Mouse (Mus musculus): ENCODE measurements at regions not wholly inside any gene's neighbourhood (a gene's known extent, or its start where the extent isn't known, plus 50 kb on each side); places are given as distances from the start of the nearest gene placed in this dataset.

- no peaks in the 10 kb centered on the region for H3K4me1 ChIP-seq (ENCODE audit: control insufficient read depth, insufficient read depth, low read length)
- 96% methylated on average over 3 of the region's 3 CpGs for WGBS
- H3K4me2 ChIP-seq (ENCODE audit: low read depth, severe bottlenecking) = no peak overlapping the region
- no peak overlapping the region for H3K27ac ChIP-seq (replicated peaks; ENCODE audit: low read depth, low read length)
- ATAC-seq (ENCODE audit: insufficient number of reproducible peaks, low FRiP score, low TSS enrichment, low read depth) (no peak), DNase-seq (ENCODE audit: low spot score) (no peak)
- no peaks in the 10 kb centered on the region for H3K36me3 ChIP-seq (ENCODE audit: control insufficient read depth, insufficient read depth, low read length)
- no peaks in the 10 kb centered on the region for H3K27me3 ChIP-seq (ENCODE audit: control insufficient read depth, insufficient read depth, low read length)
- H3K4me3 ChIP-seq (ENCODE audit: low read depth, low read length) = no peak overlapping the region
- no peak overlapping the region for H3K9ac ChIP-seq (ENCODE audit: low read length)
- H3K9me3 ChIP-seq (ENCODE audit: control insufficient read depth, low read length) = no peaks in the 10 kb centered on the region
These were observed 156.0 kb upstream of the Gpr101 start for GRCm38 (mm10) chrX:57659571-57659970.

- H3K4me3 ChIP-seq (ENCODE audit: low read depth, low read length) = no peak overlapping the region
- no peaks in the 10 kb centered on the region for H3K36me3 ChIP-seq (ENCODE audit: control insufficient read depth, insufficient read depth, low read length)
- no peaks in the 10 kb centered on the region for H3K4me1 ChIP-seq (ENCODE audit: control insufficient read depth, insufficient read depth, low read length)
- no peaks in the 10 kb centered on the region for H3K9me3 ChIP-seq (ENCODE audit: control insufficient read depth, low read length)
- H3K9ac ChIP-seq (ENCODE audit: low read length) = no peak overlapping the region
- no peak for ATAC-seq (ENCODE audit: insufficient number of reproducible peaks, low FRiP score, low TSS enrichment, low read depth)
- DNase-seq (ENCODE audit: low spot score) = no peak
- H3K27ac ChIP-seq (replicated peaks; ENCODE audit: low read depth, low read length) = no peak overlapping the region
- H3K27me3 ChIP-seq (ENCODE audit: control insufficient read depth, insufficient read depth, low read length) = no peaks in the 10 kb centered on the region
- H3K4me2 ChIP-seq (ENCODE audit: low read depth, severe bottlenecking) = no peak overlapping the region
- 76% methylated on average over 2 of the region's 2 CpGs for WGBS
These were observed 152.5 kb upstream of the Gpr101 start for GRCm38 (mm10) chrX:57656035-57656434.

GRCm38 (mm10) chrX:57655483-57655882 is 151.9 kb upstream of the Gpr101 start:
- H3K27ac ChIP-seq (replicated peaks; ENCODE audit: low read depth, low read length) = no peak overlapping the region
- H3K4me2 ChIP-seq (ENCODE audit: low read depth, severe bottlenecking) = no peak overlapping the region
- no peaks in the 10 kb centered on the region for H3K27me3 ChIP-seq (ENCODE audit: control insufficient read depth, insufficient read depth, low read length)
- ATAC-seq (ENCODE audit: insufficient number of reproducible peaks, low FRiP score, low TSS enrichment, low read depth) (no peak), DNase-seq (ENCODE audit: low spot score) (no peak)
- WGBS = 75% methylated on average over 3 of the region's 3 CpGs
- no peaks in the 10 kb centered on the region for H3K4me1 ChIP-seq (ENCODE audit: control insufficient read depth, insufficient read depth, low read length)
- H3K9ac ChIP-seq (ENCODE audit: low read length) = no peak overlapping the region
- H3K9me3 ChIP-seq (ENCODE audit: control insufficient read depth, low read length) = no peaks in the 10 kb centered on the region
- no peaks in the 10 kb centered on the region for H3K36me3 ChIP-seq (ENCODE audit: control insufficient read depth, insufficient read depth, low read length)
- H3K4me3 ChIP-seq (ENCODE audit: low read depth, low read length) = no peak overlapping the region
